Mouse (Mus musculus): ENCODE data around the gene Fkbp8. TPM values are rescaled to one million over a fixed set of nuclear protein-coding genes. Genes with fewer than 3 reads are reported as not detected.

Fkbp8 gene
- polyA plus RNA-seq, 1 experiment from 2014 or later, result 103 TPM

DNA sequence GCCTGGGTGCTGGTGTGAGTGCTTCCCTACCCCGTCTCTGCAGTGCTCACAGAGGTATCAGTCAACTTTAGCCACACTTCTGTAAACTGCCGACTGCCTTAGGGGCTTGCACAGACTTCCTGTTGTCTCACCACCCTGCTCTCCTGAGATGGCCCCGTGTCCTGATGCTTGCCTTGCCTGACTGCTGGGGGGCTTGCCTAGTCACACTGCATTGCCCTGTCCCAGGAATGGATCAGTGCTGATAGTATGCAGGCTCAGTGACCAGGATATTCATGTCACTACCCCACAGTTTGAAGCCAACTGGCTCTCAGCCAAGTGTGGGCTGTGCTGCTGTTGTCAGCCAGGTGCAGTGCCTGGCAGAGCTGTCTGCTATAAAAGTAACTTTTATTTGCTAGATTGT, 38.0 kb downstream of the Fkbp8 start:
- H3K27ac ChIP-seq, result no peak overlapping the region
- H3K4me3 ChIP-seq (ENCODE audit: inconsistent target), result no peak overlapping the region
- peaks cover 100% of the 10 kb centered on the region for H3K79me2 ChIP-seq (ENCODE audit: inconsistent target)
- no peaks in the 10 kb centered on the region for H3K36me3 ChIP-seq (ENCODE audit: inconsistent target)
- 20% methylated on average over 3 of the region's 3 CpGs for WGBS (ENCODE audit: missing documents)

DNA sequence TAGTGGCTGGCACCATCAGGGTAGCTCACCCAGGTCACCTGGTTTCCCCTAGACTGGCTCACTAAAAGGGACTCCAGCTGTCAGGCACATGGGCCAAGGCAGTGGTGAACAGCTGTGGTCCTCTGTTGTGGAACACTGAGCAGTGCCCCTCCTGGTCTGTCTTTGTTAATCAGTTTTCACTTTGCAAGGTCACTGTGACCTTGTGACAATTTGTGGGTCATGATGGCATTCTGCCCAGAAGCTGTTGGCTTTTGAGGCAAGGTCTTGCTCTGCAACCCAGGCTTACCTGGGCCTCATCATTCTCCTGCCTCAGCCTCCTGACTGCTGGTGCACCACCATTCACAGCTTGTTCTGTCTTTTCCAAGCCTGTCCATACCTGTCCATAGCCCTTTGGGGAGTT, 42.8 kb downstream of the Fkbp8 start:
- H3K36me3 ChIP-seq (ENCODE audit: inconsistent target), result peaks cover 8% of the 10 kb centered on the region; the same call in 1 of the 2 replicates
- H3K79me2 ChIP-seq (ENCODE audit: inconsistent target), result peaks cover 100% of the 10 kb centered on the region
- H3K4me3 ChIP-seq (ENCODE audit: inconsistent target), result no peak overlapping the region
- H3K27ac ChIP-seq, result no peak overlapping the region

DNA sequence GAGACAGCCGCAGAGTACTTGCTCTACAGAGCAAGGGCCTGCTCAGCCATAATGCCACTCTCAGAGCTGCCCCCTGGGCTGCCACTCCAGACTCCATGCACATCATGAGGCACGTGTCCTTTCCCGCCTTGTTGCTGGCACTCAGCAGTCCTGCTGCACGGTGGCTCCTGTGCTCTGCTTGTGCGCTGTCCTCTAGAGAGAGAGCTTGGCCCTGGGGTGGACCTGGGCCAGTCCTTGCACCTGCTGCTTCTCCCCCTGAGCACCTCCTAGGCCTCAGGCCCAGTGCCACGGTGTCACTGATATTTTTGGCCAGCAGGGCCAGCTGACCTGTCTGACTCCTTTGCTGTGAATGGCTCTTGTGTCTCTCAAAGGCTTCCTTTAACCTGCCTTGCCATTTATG, 43.5 kb downstream of the Fkbp8 start:
- 91% methylated on average over 6 of the region's 6 CpGs for WGBS (ENCODE audit: missing documents)
- H3K4me3 ChIP-seq (ENCODE audit: inconsistent target), result no peak overlapping the region
- no peak overlapping the region for H3K27ac ChIP-seq
- H3K79me2 ChIP-seq (ENCODE audit: inconsistent target), result peaks cover 99% of the 10 kb centered on the region
- peaks cover 8% of the 10 kb centered on the region; the same call in 1 of the 2 replicates for H3K36me3 ChIP-seq (ENCODE audit: inconsistent target)

DNA sequence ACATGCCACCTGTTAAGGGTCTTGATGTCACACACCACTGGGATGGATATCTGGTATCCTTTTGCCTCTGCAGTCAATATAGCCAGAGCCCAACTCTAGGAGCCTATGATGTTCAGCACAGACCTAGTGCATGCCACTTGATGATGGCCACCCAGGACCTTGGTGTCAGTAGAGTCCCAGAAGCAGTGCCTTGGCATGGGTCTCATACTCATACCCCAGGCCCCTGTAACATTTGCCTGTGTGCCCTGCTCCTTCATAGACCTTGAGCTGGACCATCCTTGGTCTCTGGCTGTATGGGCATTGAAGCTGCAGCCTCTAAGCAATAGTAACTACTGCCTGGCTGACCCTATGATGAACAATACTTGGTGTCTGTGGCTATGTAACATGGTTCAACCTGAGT, 46.8 kb downstream of the Fkbp8 start:
- Histone ChIP-seq H3K4me3 (ENCODE audit: inconsistent target) (no peak overlapping the region), H3K79me2 (ENCODE audit: inconsistent target) (peaks cover 81% of the 10 kb centered on the region), H3K27ac (no peak overlapping the region), H3K36me3 (ENCODE audit: inconsistent target) (peaks cover 27% of the 10 kb centered on the region)

DNA sequence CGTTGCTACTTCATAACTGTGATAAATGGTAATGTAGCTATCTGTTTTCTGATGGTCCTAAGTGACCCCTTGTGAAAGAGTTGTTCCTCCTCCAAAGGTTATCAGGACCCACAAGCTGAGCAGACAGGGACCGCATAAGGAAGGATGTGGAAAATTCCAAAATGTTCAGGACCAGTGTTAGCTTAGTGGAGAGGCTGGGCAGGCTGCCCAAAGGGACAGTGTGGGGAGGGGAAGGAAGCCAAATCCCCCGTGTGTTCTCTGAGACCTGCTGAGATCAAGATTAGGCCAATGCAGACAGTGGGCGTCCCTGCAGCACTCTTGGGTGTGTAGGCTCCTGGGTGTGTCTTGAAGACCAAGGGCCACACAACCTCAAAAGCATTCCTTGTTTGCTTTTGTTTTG, 47.4 kb downstream of the Fkbp8 start:
- Histone ChIP-seq H3K4me3 (ENCODE audit: inconsistent target) (no peak overlapping the region), H3K36me3 (ENCODE audit: inconsistent target) (peaks cover 29% of the 10 kb centered on the region), H3K27ac (no peak overlapping the region), H3K79me2 (ENCODE audit: inconsistent target) (peaks cover 75% of the 10 kb centered on the region)
- WGBS (ENCODE audit: missing documents), result 49% methylated on average over 4 of the region's 4 CpGs

DNA sequence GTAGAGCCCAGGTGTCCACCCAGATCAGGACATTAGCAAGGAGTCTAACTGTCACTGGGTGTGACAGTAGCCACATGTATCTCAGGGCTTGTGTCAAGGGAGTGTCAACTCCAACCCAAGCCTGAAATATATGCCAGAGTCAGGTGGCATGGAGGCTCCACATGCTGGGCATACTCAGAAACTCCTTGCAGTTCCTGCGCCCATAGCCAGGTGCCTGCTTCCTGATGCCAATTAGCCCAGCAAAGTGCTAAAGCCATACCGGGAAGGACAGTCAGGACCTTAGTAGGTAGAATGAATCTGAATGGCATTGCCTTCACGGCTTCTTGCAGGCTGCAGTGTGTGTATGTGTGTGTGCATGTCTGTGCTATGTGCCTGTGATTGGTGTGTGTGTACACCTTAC, 49.7 kb downstream of the Fkbp8 start:
- Histone ChIP-seq H3K4me3 (ENCODE audit: inconsistent target) (no peak overlapping the region), H3K27ac (no peak overlapping the region), H3K79me2 (ENCODE audit: inconsistent target) (peaks cover 52% of the 10 kb centered on the region), H3K36me3 (ENCODE audit: inconsistent target) (peaks cover 52% of the 10 kb centered on the region)
- WGBS (ENCODE audit: missing documents), result 88% methylated on average over 3 of the region's 3 CpGs

DNA sequence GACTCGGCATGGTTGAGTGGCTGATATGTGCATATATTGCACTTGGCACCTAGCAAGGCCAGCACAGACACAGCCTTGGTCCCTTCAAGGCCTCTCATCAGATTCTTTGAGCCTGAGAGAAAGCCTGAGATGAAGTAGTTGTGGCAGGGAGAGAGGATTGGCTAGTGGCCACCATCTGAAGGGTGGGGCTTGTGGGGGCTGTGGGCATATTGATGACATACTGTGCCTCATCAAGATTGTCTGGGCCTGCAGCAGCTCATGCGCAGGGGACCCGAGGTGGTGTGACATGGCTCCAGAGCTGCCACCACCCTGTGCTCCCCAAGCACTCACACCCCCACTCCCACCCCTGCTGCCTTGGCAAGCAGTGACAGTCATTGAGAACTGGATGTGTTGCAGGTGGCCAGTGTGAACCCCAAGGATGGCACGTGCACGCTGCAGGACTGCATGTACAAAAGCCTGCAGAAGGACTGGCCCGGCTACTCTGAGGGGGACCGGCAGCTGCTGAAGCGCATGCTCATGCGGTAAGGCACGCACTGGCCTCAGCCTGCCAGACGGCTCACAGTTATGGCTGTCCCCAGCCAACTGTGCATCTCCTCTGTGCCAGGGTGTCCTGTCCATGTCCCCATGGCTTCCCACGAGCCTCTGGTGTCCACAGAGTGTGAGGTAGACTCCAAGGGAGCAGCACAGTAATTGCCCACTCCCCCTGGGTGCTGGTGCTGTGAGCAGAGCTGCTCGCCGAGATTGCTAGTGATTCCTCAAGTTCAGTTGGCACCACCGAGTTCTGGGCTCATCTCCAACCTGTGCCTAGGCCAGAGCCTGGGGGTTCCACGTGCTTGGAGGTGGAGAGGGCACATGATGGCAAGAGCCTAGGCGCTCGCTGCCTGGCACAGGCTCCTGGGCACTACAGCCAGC, 56.2 kb downstream of the Fkbp8 start:
- WGBS (ENCODE audit: missing documents), result 95% methylated on average over 18 of the region's 18 CpGs
- no peak overlapping the region for H3K4me3 ChIP-seq (ENCODE audit: inconsistent target)
- no peaks in the 10 kb centered on the region for H3K79me2 ChIP-seq (ENCODE audit: inconsistent target)
- peaks cover 81% of the 10 kb centered on the region for H3K36me3 ChIP-seq (ENCODE audit: inconsistent target)
- H3K27ac ChIP-seq, result no peak overlapping the region

DNA sequence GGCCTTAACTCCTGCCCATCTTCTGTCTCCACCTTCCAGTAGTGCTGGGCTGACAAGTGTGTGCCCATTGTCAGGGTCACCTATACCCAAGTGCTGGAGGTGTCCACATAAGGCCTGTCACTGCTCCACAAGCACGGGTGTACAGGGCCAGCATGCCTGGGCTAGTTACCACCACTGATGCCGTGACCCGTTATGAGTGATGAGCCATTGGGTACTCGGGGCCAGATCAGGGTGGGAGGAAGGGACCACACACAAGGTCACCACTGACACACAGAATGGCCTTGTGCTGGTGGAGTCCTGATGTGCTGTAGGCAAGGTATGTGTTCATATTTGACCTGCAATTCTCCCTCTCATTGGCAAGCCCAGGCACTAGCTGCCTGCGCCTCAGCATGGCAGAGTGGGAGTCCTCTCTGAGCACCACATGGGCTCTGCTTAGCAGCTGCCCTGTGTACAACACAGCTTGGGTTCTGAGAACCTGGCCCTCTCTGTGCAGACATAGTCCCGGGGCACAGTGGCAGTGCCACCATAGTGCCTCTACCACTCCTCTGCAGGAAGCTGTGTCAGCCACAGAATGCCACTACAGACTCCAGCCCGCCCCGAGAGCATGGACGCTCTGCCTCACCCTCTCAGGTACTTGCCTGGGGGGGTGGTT, 57.2 kb downstream of the Fkbp8 start:
- Histone ChIP-seq H3K79me2 (ENCODE audit: inconsistent target) (no peaks in the 10 kb centered on the region), H3K4me3 (ENCODE audit: inconsistent target) (no peak overlapping the region), H3K27ac (no peak overlapping the region), H3K36me3 (ENCODE audit: inconsistent target) (peaks cover 84% of the 10 kb centered on the region)
- 90% methylated on average over 8 of the region's 9 CpGs for WGBS (ENCODE audit: missing documents)

Other genes with a start within 250 kb of the Fkbp8 start
- gene Homer3, start 244.9 kb upstream of the Fkbp8 start, polyA plus RNA-seq (2018), result 26.3 to 47.9 TPM (median 46.2 TPM) in 3 replicates
- gene Ddx49, start 225.2 kb upstream of the Fkbp8 start, polyA plus RNA-seq (2018), result 17.5 to 26.0 TPM (median 20.5 TPM) in 3 replicates
- 78.2 to 115 TPM (median 98.8 TPM) in 3 replicates for gene Cope, start 225.2 kb upstream of the Fkbp8 start, polyA plus RNA-seq (2018)
- not detected in 3 replicates for gene Cers1, start 211.9 kb upstream of the Fkbp8 start, polyA plus RNA-seq (2018)
- gene Gdf1, start 197.9 kb upstream of the Fkbp8 start, polyA plus RNA-seq (2018), result not detected in 3 replicates
- 19.3 to 31.3 TPM (median 30.1 TPM) in 3 replicates for gene Upf1, start 174.4 kb upstream of the Fkbp8 start, polyA plus RNA-seq (2018)
- gene Comp, start 154.2 kb upstream of the Fkbp8 start, polyA plus RNA-seq (2018), result 0.20 to 0.42 TPM in 2 of 3 replicates, not detected in the other
- 3.6 to 9.4 TPM (median 4.1 TPM) in 3 replicates for gene Crtc1, start 88.1 kb upstream of the Fkbp8 start, polyA plus RNA-seq (2018)
- gene Klhl26, start 50.8 kb upstream of the Fkbp8 start, polyA plus RNA-seq (2018), result 5.9 to 7.7 TPM (median 7.4 TPM) in 3 replicates
- gene Tmem59l, start 40.4 kb upstream of the Fkbp8 start, polyA plus RNA-seq (2018), result not detected in 3 replicates
- gene Crlf1, start 34.6 kb upstream of the Fkbp8 start, polyA plus RNA-seq (2018), result not detected in 3 replicates
- 37.3 to 87.0 TPM (median 75.4 TPM) in 3 replicates for gene Rex1bd, start 21.0 kb upstream of the Fkbp8 start, polyA plus RNA-seq (2018)
- gene Uba52, start 16.9 kb upstream of the Fkbp8 start, polyA plus RNA-seq (2018), result 907 to 1,116 TPM (median 1,045 TPM) in 3 replicates
- 50.0 to 80.3 TPM (median 65.4 TPM) in 3 replicates for gene Kxd1, start 232 bp downstream of the Fkbp8 start, polyA plus RNA-seq (2018)
- gene Ell, start 11.7 kb downstream of the Fkbp8 start, polyA plus RNA-seq (2018), result 18.8 to 33.9 TPM (median 21.7 TPM) in 3 replicates
- gene Isyna1, start 66.6 kb downstream of the Fkbp8 start, polyA plus RNA-seq (2018), result 26.5 to 53.2 TPM (median 51.1 TPM) in 3 replicates
- gene Ssbp4, start 81.1 kb downstream of the Fkbp8 start, polyA plus RNA-seq (2018), result 71.4 to 137 TPM (median 122 TPM) in 3 replicates
- gene Lrrc25, start 88.4 kb downstream of the Fkbp8 start, polyA plus RNA-seq (2018), result 104 to 230 TPM (median 156 TPM) in 3 replicates
- gene Gdf15, start 104.7 kb downstream of the Fkbp8 start, polyA plus RNA-seq (2018), result 24.3 to 124 TPM (median 74.3 TPM) in 3 replicates
- gene Pgpep1, start 132.7 kb downstream of the Fkbp8 start, polyA plus RNA-seq (2018), result 19.1 to 57.8 TPM (median 24.3 TPM) in 3 replicates
- gene Lsm4, start 145.5 kb downstream of the Fkbp8 start, polyA plus RNA-seq (2018), result 47.7 to 66.4 TPM (median 48.9 TPM) in 3 replicates
- 29.7 to 79.6 TPM (median 40.0 TPM) in 3 replicates for gene Jund, start 171.2 kb downstream of the Fkbp8 start, polyA plus RNA-seq (2018)
- gene Iqcn, start 175.7 kb downstream of the Fkbp8 start, polyA plus RNA-seq (2018), result not detected in 3 replicates
- gene Gm3336, start 190.8 kb downstream of the Fkbp8 start, polyA plus RNA-seq (2018), result not detected in 3 replicates
- not detected in 3 replicates for gene Pde4c, start 196.0 kb downstream of the Fkbp8 start, polyA plus RNA-seq (2018)
- 3.2 to 5.2 TPM (median 3.7 TPM) in 3 replicates for gene Rab3a, start 227.0 kb downstream of the Fkbp8 start, polyA plus RNA-seq (2018)
- 26.0 to 40.2 TPM (median 29.3 TPM) in 3 replicates for gene Mpv17l2, start 233.2 kb downstream of the Fkbp8 start, polyA plus RNA-seq (2018)
- 23.2 to 26.1 TPM (median 23.3 TPM) in 3 replicates for gene Pik3r2, start 249.0 kb downstream of the Fkbp8 start, polyA plus RNA-seq (2018)